Mouse (Mus musculus) lung, postnatal 0 days (tissue): Measurements from ENCODE around the gene Plekhm3. TPM values are rescaled to one million over a fixed set of nuclear protein-coding genes. Genes with fewer than 3 reads are reported as not detected.

Experiments used
- ATAC-seq: fragments of 200-750 bp; cut with Nextera tagmentation; 2 replicates; pipeline ENCODE4 v1.8.0; 2017; ENCODE audit warnings: moderate library complexity
- DNase-seq: peaks from one replicate; pipeline ENCODE4 v3.0.0-alpha.2; 2016; ENCODE audit warnings: low spot score
- H3K27ac ChIP-seq: fragments of 300-500 bp; sonication (generic); 2 replicates; pipeline ENCODE4 v1.5.1; 2014; ENCODE audit warnings: antibody characterized with exemption, mild to moderate bottlenecking, low read length, mixed read lengths
- H3K27me3 ChIP-seq: fragments of 300-500 bp; sonication (generic); replicated peaks from 2 replicates; pipeline ENCODE4 v1.6.1; 2014; ENCODE audit warnings: low read length, mixed read lengths; ENCODE audit not compliant: insufficient read depth
- H3K36me3 ChIP-seq: fragments of 300-500 bp; sonication (generic); 2 replicates; pipeline ENCODE4 v1.6.1; 2014; ENCODE audit warnings: low read length, mixed read lengths; ENCODE audit not compliant: insufficient read depth
- H3K4me1 ChIP-seq: fragments of 300-500 bp; sonication (generic); 2 replicates; pipeline ENCODE4 v1.6.1; 2014; ENCODE audit warnings: antibody characterized with exemption, low read depth, low read length, mixed read lengths; ENCODE audit not compliant: insufficient read depth
- H3K4me2 ChIP-seq: fragments of 300-500 bp; sonication (generic); replicated peaks from 2 replicates; pipeline ENCODE4 v1.6.1; 2014; ENCODE audit warnings: low read depth, mild to moderate bottlenecking, low read length, moderate library complexity, mixed read lengths
- H3K4me3 ChIP-seq: fragments of 300-500 bp; sonication (generic); 2 replicates; pipeline ENCODE4 v1.5.1; 2014; ENCODE audit warnings: low read depth, low read length
- H3K9ac ChIP-seq: fragments of 300-500 bp; sonication (generic); replicated peaks from 2 replicates; pipeline ENCODE4 v1.6.1; 2014; ENCODE audit warnings: low read depth, mild to moderate bottlenecking
- H3K9me3 ChIP-seq: fragments of 300-500 bp; sonication (generic); 2 replicates; pipeline ENCODE4 v1.6.1; 2016; ENCODE audit warnings: low read length, mixed read lengths
- CTCF ChIP-seq: IDR thresholded peaks from 2 replicates; pipeline ENCODE4 v1.5.1; 2016; ENCODE audit warnings: antibody characterized with exemption, mild to moderate bottlenecking
- EP300 ChIP-seq: IDR thresholded peaks from 2 replicates; pipeline ENCODE4 v1.6.1; 2016; ENCODE audit warnings: antibody characterized with exemption, mild to moderate bottlenecking, control low read depth
- WGBS: fragments of 180-500 bp; shearing (Covaris S2); extraction: QIAGEN DNeasy Blood & Tissue Kit; methylation state at CpG from one replicate; pipeline ENCODE4 v1.1.7; 2014; 5-methylcytosine and 5-hydroxymethylcytosine counted together
- polyA plus RNA-seq: library from polyadenylated mRNA; unstranded; fragments of >200 nt; fragmentation: Nextera tagmentation; extraction: Ambion mirVana; gene quantifications from 2 replicates; pipeline ENCODE4 v1.2.1, GENCODE M21; 2015

Plekhm3 gene
- polyA plus RNA-seq, 1 experiment from 2014 or later: 4.7 TPM

DNA sequence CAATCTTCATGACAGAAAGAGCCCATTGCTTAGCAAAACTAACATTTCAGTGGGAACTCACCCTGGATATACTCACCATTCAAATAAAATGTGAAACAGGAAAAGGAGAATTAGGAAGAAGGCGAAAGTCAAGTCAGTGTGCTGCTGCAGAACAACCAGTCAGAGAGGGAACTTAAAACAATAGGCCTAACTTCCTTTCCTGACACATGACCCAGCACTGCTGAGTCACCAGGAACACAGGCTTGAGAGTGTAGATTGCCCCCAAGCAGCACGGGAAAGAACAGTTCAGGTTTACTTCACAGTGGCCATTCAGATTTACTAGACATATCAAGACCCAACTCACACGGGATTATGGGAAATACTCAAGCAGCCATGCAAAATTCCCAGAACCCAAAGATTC is 80.3 kb downstream of the Plekhm3 start:
- Histone ChIP-seq H3K4me1 (no peaks in the 10 kb centered on the region; the same call in 1 of the 2 replicates), H3K4me3 (no peak overlapping the region), H3K27ac (no peak overlapping the region), H3K27me3 (no peaks in the 10 kb centered on the region), H3K36me3 (no peaks in the 10 kb centered on the region), H3K9me3 (no peaks in the 10 kb centered on the region), H3K9ac (no peak overlapping the region), H3K4me2 (no peak overlapping the region)
- ATAC-seq (no peak), DNase-seq (peak; percentile 64)
- no peak for TF ChIP-seq EP300
- TF ChIP-seq CTCF: no peak
- 56% methylated on average over 3 of the region's 3 CpGs for WGBS

GRCm38 (mm10) chr1:64875712-64876111 is 80.9 kb downstream of the Plekhm3 start:
- WGBS: 60% methylated on average over 5 of the region's 5 CpGs
- Histone ChIP-seq H3K4me3 (no peak overlapping the region), H3K4me1 (no peaks in the 10 kb centered on the region; the same call in 1 of the 2 replicates), H3K27ac (no peak overlapping the region), H3K4me2 (no peak overlapping the region), H3K9me3 (no peaks in the 10 kb centered on the region), H3K36me3 (no peaks in the 10 kb centered on the region), H3K9ac (no peak overlapping the region), H3K27me3 (no peaks in the 10 kb centered on the region)
- ATAC-seq (no peak), DNase-seq (no peak)
- no peak for TF ChIP-seq EP300

- ATAC-seq: no peak
- DNase-seq: no peak
- no peak overlapping the region for H3K4me2 ChIP-seq
- no peaks in the 10 kb centered on the region for H3K36me3 ChIP-seq
- H3K27ac ChIP-seq: no peak overlapping the region
- TF ChIP-seq EP300: no peak
- TF ChIP-seq CTCF: no peak
- H3K27me3 ChIP-seq: no peaks in the 10 kb centered on the region
- 90% methylated on average over 1 of the region's 1 CpGs for WGBS
- no peaks in the 10 kb centered on the region for H3K9me3 ChIP-seq
- H3K4me3 ChIP-seq: no peak overlapping the region
- no peak overlapping the region for H3K9ac ChIP-seq
- no peaks in the 10 kb centered on the region; the same call in 1 of the 2 replicates for H3K4me1 ChIP-seq
These were observed 81.5 kb downstream of the Plekhm3 start for GRCm38 (mm10) chr1:64875156-64875555.

DNA sequence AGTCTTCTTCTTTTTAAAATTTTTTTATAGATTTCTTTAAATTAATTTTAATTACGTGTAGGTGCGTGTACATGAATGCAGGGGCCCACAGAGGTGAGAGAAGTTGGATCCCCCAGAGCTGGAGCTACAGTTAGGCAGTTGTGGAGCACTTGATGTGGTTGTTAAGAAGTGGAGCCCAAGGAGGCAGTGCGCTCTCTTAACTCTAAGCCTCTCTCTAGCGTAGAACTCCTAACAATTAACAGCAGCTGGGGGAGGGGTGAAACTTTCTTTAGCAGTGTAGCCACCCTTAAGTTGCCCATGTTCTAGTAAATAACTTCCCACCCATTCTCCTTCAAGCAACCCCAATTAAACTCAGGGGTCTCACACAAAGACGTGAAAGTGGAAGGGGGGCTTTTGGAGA is 84.7 kb downstream of the Plekhm3 start:
- no peak for ATAC-seq
- TF ChIP-seq CTCF (no peak), EP300 (no peak)

GRCm38 (mm10) chr1:64867684-64868083 is 88.9 kb downstream of the Plekhm3 start:
- H3K27ac ChIP-seq: no peak overlapping the region
- no peaks in the 10 kb centered on the region for H3K4me1 ChIP-seq
- H3K4me3 ChIP-seq: no peak overlapping the region
- no peaks in the 10 kb centered on the region for H3K9me3 ChIP-seq
- DNase-seq (no peak), ATAC-seq (no peak)
- H3K4me2 ChIP-seq: no peak overlapping the region
- no peaks in the 10 kb centered on the region for H3K27me3 ChIP-seq
- H3K36me3 ChIP-seq: no peaks in the 10 kb centered on the region
- TF ChIP-seq CTCF (no peak), EP300 (no peak)
- no peak overlapping the region for H3K9ac ChIP-seq
- 13% methylated on average over 4 of the region's 4 CpGs for WGBS

More for the DNA sequence above, 84.7 kb downstream of the Plekhm3 start:
- no peaks in the 10 kb centered on the region for H3K9me3 ChIP-seq
- 82% methylated on average over 5 of the region's 5 CpGs for WGBS
- no peak for DNase-seq
- H3K4me2 ChIP-seq: no peak overlapping the region
- H3K27me3 ChIP-seq: no peaks in the 10 kb centered on the region
- no peaks in the 10 kb centered on the region for H3K4me1 ChIP-seq
- no peaks in the 10 kb centered on the region for H3K36me3 ChIP-seq
- no peak overlapping the region for H3K4me3 ChIP-seq
- no peak overlapping the region for H3K27ac ChIP-seq
- H3K9ac ChIP-seq: no peak overlapping the region

GRCm38 (mm10) chr1:64866140-64866539 is 90.5 kb downstream of the Plekhm3 start:
- DNase-seq: no peak
- Histone ChIP-seq H3K9me3 (no peaks in the 10 kb centered on the region), H3K4me2 (no peak overlapping the region), H3K27ac (no peak overlapping the region), H3K9ac (no peak overlapping the region), H3K4me1 (no peaks in the 10 kb centered on the region), H3K36me3 (no peaks in the 10 kb centered on the region), H3K4me3 (no peak overlapping the region), H3K27me3 (no peaks in the 10 kb centered on the region)
- WGBS: 59% methylated on average over 1 of the region's 1 CpGs
- TF ChIP-seq EP300: no peak
- no peak for TF ChIP-seq CTCF
- no peak for ATAC-seq
